Mouse (Mus musculus) layer of hippocampus, adult 8-10 months (tissue): ENCODE measurements around the gene Pak1. TPM values are rescaled to one million over a fixed set of nuclear protein-coding genes. Genes with fewer than 3 reads are reported as not detected.

ENCODE experiments used
- DNase-seq, 2 experiments: peaks; one replicate each; pipeline ENCODE4 v3.0.0; 2022; ENCODE audit warnings: low spot score in 2 of 2
- total RNA-seq, 4 experiments: library from RNA; stranded (reverse); gene quantifications; 2 replicates each; pipeline ENCODE4 v1.2.4; 2022

The Pak1 gene
- total RNA-seq = 100 to 1,000 TPM; 216 to 243 (median 233) TPM

DNA sequence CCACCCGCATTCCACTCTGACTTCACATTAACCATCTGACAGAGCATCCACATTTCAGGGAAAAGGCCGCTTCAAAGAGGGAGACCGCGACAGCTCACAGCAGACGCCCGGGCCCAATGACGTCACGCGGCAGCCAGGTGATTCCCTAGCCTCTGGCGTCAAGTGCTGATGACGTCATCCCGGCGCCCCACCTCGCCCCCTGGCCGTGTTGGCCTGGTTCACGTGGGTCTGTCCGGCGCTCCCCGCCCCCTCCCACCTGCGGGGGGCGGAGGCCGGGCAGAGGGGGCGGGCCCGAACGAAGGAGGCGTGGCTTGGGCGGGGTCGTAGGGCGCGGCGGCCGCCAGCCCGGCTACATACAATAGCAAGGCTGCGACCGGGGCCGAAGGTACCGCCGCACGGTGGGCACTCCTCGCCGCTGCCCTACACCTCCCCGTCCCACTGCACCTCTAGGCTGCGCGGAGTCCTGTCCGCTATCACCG, at the start of gene Pak1:
Pak1 (plus strand) TSS at position 352 of the 479 bp plus-strand sequence.
- peak; percentile 76 to 79 for DNase-seq

- DNase-seq = no peak
These were observed 47.4 kb upstream of the Pak1 start for GRCm38 (mm10) chr7:97740948-97741347.

- DNase-seq = no peak
These were observed 46.5 kb upstream of the Pak1 start for GRCm38 (mm10) chr7:97741756-97742291.

GRCm38 (mm10) chr7:97745299-97745698, 43.0 kb upstream of the Pak1 start:
- peak in 1 of 2 experiments; percentile 57 for DNase-seq

- DNase-seq = no peak
These were observed 41.1 kb upstream of the Pak1 start for GRCm38 (mm10) chr7:97747176-97747707.

DNA sequence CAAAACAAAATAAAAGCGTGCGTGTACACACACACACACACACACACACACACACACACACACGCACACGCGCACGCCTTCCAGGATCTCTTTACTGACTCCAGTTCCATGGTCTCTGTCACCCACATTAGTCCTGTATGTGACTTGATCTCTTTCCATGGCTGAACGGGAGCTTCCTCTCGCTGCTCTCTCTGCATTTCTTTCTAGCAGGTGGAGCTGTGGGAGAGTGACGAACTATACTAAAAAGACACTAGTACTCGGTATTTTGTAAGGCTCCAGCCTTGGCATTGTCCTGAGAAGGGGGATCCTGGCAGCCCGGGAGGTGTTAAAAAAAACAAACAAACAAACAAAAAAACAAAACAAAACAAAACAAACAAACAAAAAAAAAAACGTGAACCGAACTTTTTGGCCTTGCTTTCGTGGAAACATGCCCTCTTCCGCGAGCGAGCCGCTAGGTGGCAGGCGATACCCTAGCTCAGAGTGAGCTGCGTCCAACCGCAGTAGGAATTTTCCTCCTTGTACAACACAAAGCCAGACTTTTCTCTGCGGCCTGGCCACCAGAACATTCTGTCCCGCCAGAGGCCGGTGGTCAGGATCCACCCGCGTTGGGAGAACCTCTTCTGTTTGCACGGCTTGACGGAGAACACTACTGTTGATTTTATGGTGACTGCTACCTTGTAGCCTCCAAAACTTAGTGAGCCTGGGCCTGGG, 40.4 kb upstream of the Pak1 start:
- DNase-seq = peak; percentile 68 to 82

DNA sequence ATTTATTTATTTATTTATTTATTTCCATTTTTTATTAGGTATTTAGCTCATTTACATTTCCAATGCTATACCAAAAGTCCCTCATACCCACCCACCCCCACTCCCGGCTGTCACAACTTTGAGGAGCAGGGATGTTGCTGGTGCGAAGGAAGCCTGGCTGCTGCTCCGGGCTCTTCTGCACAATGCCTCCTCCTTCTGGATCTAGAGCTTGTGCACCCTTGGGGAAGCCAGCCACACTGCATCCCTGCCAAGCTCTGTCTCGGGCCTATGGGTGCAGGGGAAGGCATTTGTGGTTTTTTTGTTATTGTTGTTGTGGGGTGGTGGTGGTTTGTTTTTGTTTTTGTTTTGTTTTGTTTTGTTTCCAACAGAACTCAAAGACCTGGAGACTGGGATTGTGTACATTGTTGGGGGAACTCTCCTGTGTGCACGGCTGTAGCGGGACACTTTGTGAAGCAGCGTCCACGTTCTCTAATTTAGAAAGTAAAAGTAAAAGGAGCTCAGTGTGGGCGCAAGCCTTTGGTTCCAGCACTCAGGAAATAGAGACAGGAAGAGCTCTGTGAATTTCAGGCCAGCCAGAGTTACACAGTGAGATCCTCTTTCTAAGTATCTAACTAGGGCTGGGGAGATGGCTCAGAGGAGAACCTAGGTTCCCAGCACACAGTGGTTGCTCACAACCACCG, 39.7 kb upstream of the Pak1 start:
- no peak for DNase-seq

- no peak for DNase-seq
These were observed 38.8 kb upstream of the Pak1 start for GRCm38 (mm10) chr7:97749207-97750190.

DNA sequence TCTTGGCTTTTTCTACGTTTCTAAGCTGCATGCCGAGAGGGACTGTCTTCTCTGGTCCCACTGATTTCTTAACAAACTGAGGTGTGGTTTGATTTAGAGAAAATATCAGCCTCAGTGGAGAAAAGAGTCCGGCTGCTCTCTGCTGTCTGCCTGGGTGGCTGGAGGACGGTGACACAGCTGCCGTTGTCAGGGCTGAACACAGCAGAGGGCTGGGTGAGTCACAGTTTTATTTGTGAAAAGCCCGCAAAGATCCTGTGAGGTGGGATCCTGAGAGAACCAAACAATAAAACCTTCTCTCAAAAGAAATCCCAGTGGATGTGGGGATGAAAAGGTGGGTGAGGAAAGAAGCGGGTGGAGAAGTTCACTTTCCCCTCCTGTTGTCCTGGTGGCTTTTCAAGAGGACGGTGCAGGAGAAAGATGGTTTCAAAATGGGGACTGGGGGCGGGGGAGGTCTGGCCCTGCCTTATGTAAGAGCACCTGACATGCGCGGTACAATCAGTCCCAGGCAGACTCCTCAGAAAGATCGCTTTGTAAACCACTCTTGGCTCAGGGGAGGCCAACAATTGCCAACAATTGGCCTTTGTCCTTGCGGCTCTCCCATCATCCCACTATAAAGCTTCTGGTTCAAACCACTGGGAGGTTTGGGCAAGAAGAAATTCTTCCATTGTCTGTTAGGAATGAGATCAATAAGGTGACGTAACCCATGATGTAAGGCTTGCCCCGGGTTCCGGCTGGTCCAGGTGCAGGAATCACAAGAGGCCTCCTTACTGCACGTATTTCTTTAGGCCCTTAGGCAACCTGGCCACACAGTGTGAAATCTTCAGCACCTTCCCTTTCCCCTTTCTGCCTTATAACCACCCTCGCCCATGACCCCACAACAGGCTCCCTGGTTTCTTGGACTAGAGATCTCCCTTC, 31.1 kb upstream of the Pak1 start:
- DNase-seq = peak; percentile 72 to 83

DNA sequence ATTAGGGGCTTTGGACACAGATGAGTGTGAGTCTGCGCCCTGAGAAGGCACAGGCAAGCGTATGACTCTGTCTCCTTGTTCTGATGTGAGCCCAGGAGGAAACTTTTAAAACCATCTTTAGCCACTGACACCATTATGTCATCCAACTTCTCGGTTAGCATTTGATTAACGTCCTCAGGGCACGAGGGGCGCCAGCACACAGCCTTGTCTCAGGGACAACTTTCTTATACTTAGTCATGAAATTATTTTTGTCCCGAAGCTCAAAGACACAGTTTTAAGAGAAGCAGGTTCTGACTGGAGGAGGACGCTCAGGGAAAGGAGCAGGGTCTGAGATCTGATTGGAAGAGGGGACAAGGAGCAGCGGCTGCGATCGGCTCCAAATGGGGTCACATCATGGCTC, 23.8 kb upstream of the Pak1 start:
- no peak for DNase-seq

DNA sequence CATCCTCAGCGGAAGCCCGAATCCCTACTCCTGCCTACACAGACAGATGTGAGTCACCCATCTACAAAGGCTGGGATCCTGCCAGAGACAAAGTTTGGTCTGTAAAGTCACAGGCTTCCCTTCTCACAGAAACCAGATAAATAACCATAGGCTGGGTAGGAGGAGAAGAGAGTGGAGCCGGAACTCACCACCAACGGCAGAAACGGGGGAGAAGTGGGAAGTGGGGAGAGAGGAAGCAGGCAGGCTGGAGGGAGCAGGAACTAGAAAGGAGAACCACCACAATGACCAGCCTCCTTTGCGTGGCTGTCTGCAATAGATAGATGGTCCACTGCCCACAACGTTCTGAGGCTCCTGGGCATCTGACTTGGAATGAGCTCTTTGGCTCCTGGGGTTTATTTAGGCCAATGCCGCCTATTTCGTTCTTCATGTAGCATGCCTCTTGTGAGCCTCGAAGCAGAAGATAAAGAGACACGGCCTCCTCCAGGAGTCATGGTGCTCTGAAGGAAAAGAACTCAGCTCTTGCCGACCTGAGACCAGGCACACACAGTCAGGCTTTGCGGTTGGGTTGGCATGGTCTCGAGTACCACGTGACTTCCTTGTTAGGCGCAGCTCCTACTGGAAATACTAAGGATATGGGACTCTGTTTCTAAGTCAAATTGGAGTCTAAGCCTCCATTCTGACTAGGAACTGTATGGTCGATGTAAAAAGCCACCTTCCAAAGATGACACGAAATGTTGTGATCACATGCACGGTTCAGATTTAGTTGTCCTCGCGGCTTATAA, 23.0 kb upstream of the Pak1 start:
- peak in 1 of 2 experiments; percentile 51 for DNase-seq

- no peak for DNase-seq
These were observed 22.4 kb upstream of the Pak1 start for GRCm38 (mm10) chr7:97765963-97766347.

- DNase-seq = no peak
These were observed 21.8 kb upstream of the Pak1 start for GRCm38 (mm10) chr7:97766406-97767166.

- no peak for DNase-seq
These were observed 20.5 kb upstream of the Pak1 start for GRCm38 (mm10) chr7:97767841-97768240.

- DNase-seq = no peak
These were observed 19.3 kb upstream of the Pak1 start for GRCm38 (mm10) chr7:97769020-97769419.

GRCm38 (mm10) chr7:97770841-97771620, 17.3 kb upstream of the Pak1 start:
- DNase-seq = no peak

DNA sequence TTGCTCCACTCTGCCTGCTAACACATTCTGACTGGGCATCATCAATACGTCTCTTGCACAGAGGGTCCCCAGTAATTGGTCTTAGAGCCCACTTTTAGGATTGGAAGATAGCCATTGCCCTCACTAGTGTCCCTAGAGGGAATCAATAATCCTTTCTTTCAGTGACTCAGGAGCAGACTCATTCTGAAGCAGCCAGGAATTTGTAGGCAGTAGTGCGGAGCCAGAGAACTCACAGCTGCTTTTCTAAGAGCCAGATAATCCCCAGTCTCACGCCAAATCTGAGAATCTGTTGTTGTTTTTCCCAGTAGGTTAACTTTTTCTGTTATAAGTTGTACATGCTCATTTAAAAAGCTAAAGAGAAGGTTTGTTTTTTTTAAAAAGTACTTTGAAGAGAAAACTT, 13.0 kb upstream of the Pak1 start:
- no peak for DNase-seq

DNA sequence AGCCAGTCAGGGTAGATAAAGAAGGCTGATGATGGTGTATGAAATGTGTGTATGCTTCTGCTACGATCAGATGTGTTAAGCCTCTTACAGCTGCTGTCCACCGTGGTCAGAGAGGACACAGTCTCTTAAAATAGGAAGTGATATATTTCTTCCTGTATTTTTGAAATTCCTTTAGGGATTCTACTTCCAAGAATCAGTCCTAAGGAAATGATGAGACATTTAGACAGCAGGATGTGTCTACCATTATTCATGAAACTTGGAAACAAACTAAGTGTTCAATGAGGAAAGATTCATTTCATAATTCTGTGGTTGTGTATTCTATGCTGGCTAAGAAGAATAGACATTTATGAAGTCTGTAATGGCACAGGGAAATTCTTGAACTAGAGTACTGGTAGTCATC, 12.4 kb upstream of the Pak1 start:
- DNase-seq = no peak
